Mouse (Mus musculus) cortical plate, adult 2 months (tissue): Measurements from ENCODE around the gene Tpm1. TPM values are rescaled to one million over a fixed set of nuclear protein-coding genes. Genes with fewer than 3 reads are reported as not detected.

Source experiments
- H3K27ac ChIP-seq: fragments of 200-500 bp; 2 replicates; pipeline ENCODE4 v1.5.1; 2012; ENCODE audit warnings: low read length, control low read depth, inconsistent platforms; ENCODE audit not compliant: insufficient read depth
- H3K4me1 ChIP-seq: fragments of 200-500 bp; 2 replicates; pipeline ENCODE4 v1.6.1; 2011; ENCODE audit warnings: low read length; ENCODE audit not compliant: control insufficient read depth, insufficient read depth
- H3K4me3 ChIP-seq: fragments of 200-500 bp; 2 replicates; pipeline ENCODE4 v1.5.1; 2011; ENCODE audit warnings: mild to moderate bottlenecking, low read length, control low read depth; ENCODE audit not compliant: insufficient read depth
- CTCF ChIP-seq: fragments of 200-500 bp; IDR thresholded peaks from 2 replicates; pipeline ENCODE4 v1.5.1; 2011; ENCODE audit warnings: mild to moderate bottlenecking, control low read depth, low read length; ENCODE audit not compliant: insufficient read depth; ENCODE audit errors: extremely low read depth
- POLR2A ChIP-seq: fragments of 200-500 bp; IDR thresholded peaks from 2 replicates; pipeline ENCODE4 v1.6.1; 2011; ENCODE audit warnings: mild to moderate bottlenecking, low read length, control low read depth; ENCODE audit not compliant: insufficient read depth; ENCODE audit errors: extremely low read depth
- polyA plus RNA-seq: library from polyadenylated mRNA; depleted of rRNA; stranded (reverse); fragments of >200 nt; gene quantifications from 2 replicates; pipeline ENCODE4 v1.2.3, GENCODE M21; 2012

The Tpm1 gene
- polyA plus RNA-seq, 1 experiment, result 234 TPM

DNA sequence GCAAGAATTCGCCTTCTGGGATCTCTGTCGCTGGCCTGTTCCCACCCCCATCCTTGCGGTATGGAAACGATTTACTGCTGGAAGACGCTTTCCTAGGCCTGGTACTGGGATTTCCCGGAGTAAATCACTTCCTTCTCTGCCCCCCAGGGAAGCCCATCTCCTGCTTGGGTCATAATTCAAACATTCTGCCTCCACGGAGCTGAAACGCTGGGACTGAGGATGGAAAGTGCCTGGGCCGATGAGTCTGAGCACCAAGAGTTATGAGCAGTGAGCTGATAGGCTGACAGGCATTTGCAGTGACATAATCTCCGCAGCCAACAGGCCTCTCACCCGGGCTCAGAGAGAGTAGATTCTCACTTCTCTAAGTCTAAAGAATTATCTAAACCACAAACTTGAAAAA, 40.4 kb downstream of the Tpm1 start:
- Histone ChIP-seq H3K27ac (no peak overlapping the region), H3K4me3 (no peak overlapping the region), H3K4me1 (no peaks in the 10 kb centered on the region)
- TF ChIP-seq CTCF (no peak), POLR2A (no peak)

DNA sequence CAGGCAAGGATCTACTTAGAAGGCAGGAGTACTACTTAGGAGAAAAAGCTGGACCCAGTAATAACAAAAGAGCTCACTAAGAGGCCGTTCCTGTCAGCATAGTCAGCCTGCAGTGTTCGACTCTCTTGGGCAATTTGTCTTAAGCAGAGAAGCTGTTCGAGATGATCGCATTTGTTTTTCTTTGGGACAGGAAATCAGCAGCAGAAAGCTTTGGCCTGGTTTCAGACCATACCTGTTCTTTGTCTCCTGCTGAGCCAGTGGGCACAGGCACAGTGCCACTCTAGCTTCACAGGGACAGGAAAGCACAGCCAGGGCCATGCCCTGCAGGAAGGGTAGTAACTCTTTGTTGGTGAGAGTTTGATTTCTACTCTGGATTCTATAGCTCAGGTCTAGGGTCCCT, 42.8 kb downstream of the Tpm1 start:
- Histone ChIP-seq H3K4me1 (no peaks in the 10 kb centered on the region), H3K27ac (no peak overlapping the region), H3K4me3 (no peak overlapping the region)
- no peak for TF ChIP-seq CTCF
- TF ChIP-seq POLR2A, result no peak

DNA sequence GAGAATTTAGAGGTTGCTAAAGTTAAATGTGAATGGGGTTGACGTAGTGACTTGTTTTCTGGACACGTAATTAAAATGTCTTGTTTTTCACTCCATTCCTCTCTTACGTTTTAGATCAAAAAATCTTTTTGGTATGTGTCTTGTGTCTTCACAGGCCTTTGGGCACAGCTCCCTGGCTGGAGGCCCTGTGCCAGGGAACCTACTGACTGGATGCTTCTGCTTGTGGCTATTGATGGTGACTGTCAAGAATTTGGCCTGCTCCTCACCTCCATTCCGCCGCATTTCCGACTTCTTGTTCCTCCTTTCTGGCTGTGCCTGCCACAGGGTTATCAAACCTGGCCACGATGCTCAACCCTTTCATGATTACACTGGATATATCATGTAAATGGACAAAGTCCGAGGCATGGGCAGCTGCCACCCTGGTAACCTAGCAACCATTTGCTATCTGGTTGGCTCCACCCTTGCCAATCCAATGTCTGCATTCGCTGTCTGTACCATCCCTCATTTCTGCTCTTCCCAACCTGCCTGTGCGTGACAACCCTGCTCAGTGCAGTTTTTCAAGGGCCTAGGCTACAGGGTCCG, 44.0 kb downstream of the Tpm1 start:
- Histone ChIP-seq H3K27ac (no peak overlapping the region), H3K4me1 (no peaks in the 10 kb centered on the region), H3K4me3 (no peak overlapping the region)
- no peak for TF ChIP-seq POLR2A
- no peak for TF ChIP-seq CTCF

DNA sequence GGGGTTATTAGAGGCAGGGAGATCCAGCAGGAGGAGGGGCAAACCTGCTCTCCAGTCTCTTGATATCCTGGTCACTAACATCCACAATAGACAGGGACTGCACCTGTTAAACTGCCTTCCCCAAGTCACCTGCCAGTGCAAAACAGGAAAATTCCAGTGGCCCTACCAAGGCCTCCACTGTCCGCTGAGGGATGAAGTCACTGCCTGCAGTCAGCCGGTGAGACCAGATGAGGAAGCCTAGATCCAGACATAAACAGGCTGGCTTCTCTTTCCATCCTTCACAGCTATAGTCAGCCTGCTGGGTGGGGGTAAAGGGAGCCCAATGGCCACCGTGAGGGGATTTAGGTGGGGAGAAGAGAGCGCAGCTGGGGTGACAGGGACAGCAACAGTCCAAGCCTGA, 45.5 kb downstream of the Tpm1 start:
- H3K4me3 ChIP-seq, result no peak overlapping the region
- no peaks in the 10 kb centered on the region for H3K4me1 ChIP-seq
- no peak overlapping the region for H3K27ac ChIP-seq
- TF ChIP-seq CTCF (no peak), POLR2A (no peak)

DNA sequence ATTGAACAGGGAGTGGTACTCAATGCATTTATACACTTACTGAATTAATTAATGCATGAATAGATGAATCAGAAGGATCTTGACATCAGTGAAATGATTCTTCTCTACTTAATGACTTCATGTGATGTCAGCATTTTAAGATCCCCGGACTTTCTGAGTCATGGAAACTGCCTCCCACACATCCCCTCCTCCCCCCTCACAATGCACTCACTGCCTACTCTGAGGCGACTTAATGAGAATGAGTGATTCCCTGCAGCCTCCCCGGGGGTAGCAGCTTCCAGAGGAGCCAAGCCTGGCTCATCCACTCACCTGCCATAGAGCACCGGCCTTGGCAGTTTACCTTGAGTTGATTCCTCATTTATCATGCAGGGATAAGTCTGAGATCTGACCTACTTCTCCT, 46.0 kb downstream of the Tpm1 start:
- Histone ChIP-seq H3K4me1 (no peaks in the 10 kb centered on the region), H3K4me3 (no peak overlapping the region), H3K27ac (no peak overlapping the region)
- TF ChIP-seq CTCF (no peak), POLR2A (no peak)

DNA sequence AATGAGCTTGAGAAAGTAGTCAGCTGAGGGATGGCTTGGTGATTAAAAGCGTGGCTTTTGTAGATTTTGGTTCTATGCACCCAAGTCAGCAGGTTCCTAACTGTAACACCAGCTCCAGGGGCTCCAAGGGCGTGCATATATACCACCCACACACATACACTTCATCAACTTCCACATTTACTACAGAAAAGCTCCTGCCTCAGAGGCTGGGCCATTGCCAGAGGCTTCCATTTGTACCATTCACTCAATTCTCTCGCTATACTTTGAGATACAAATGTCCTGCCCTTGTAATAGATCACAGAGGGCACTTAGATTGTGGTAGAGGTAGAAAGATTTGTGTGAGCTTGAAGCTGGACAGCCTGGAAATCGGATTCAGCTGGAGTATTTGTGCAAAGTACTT, 47.7 kb downstream of the Tpm1 start:
- no peaks in the 10 kb centered on the region for H3K4me1 ChIP-seq
- no peak for TF ChIP-seq POLR2A
- no peak for TF ChIP-seq CTCF
- H3K27ac ChIP-seq, result no peak overlapping the region
- no peak overlapping the region for H3K4me3 ChIP-seq

DNA sequence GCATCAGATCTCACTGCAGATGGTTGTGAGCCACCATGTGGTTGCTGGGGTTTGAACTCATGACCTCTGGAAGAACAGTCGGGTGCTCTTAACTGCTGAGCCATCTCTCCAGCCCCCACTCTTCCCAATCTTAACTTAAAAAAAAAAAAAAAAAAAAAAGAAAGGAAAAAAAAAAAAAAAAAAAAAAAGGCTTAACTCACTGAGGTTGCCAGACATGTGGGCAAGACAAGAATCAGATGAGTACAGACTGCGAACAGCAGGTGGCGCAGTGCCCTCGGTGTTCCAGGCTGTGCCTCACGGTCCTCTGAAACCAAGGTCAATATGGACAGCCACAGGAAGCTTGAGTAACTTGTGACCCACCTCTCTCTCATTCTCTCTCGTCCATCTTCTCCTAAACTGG, 48.2 kb downstream of the Tpm1 start:
- Histone ChIP-seq H3K4me3 (no peak overlapping the region), H3K4me1 (no peaks in the 10 kb centered on the region), H3K27ac (no peak overlapping the region)
- TF ChIP-seq POLR2A (no peak), CTCF (peak; percentile 90)

DNA sequence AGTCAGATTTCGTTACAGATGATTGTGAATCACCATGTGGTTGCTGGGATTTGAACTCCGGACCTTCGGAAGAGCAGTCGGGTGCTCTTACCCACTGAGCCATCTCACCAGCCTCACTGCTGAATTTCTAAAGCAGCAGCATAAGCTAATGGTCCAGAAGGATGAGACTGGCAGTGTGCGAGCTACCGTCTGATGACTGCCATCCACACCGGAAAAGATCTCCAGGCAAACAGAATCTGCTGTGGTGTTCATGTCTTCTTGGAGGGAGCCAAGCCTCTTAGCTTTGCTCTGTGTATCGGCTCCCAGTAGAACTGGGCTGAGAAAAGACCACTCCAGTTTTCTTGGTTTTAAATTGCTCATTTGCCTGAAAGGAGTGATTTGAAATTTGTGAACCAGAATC, 49.5 kb downstream of the Tpm1 start:
- Histone ChIP-seq H3K27ac (no peak overlapping the region), H3K4me3 (no peak overlapping the region), H3K4me1 (no peaks in the 10 kb centered on the region)
- no peak for TF ChIP-seq POLR2A
- TF ChIP-seq CTCF, result no peak

DNA sequence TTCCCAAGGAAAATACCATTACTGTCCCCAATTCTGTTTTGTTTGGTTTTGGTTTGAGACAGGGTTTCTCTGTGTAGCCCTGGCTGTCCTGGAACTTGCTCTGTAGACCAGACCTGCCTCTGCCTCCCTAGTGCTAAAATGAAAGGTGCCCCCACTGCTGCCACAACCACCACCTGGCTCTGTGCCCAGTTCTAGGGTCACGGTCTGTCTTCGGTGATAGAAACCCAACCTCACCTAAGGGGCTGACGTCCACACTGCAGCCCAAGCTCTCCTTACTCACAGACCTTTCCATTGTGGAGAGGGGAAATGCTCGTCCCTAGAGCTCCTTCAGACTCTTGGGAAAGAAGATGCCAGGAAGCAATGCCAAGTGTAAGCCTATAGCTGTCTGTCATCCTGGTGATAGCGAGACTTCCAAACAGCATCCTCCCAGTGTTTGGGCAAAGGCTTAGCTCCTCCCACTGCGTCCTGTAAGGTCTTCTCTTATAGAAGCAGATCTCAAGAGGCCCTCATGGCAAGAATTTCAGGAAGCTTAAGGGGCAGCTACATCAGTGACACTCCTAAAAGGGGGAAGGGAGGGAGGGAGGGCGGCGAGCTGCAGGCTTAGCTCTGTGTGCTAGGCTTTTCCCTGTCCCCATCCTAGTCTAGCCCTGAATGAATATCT, 57.3 kb downstream of the Tpm1 start:
- Histone ChIP-seq H3K27ac (no peak overlapping the region), H3K4me3 (no peak overlapping the region), H3K4me1 (peaks cover 4% of the 10 kb centered on the region)
- TF ChIP-seq POLR2A (no peak), CTCF (no peak)

DNA sequence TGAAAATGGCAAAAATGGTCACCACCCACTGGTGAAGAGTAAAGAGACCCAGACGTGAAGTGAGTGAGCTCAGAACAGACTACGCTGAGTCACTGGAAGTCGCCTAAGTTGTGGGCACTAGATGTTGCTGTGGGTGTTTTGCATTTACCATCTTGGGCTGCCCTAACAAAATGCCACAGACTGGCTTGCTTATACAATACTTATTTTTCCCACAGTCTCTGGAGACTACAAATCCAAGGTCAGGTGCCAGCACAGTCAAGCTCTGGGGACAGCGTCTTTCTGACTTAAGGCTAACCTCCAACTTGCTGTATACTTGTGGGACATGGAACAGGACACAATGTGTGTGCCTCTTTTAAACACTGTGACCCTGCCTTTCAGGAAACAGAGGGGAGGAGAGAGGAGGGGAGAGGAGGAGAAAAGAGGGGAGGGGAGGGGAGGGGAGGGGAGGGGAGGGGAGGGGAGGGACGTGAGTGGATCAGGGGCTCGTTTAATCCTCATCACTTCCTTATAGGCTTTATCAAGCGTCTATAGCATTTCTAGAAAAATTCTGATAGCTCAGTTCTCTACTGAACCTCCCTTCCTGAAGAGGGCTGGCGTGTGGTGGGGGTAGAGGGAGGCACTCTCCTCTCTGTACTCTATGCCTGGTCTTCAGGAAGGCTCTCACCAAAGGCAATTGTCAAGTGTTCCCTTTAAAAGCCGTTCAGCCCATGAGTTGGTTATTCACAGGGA, 58.0 kb downstream of the Tpm1 start:
- H3K4me3 ChIP-seq, result no peak overlapping the region
- TF ChIP-seq POLR2A (no peak), CTCF (no peak)
- H3K27ac ChIP-seq, result no peak overlapping the region
- peaks cover 4% of the 10 kb centered on the region for H3K4me1 ChIP-seq
